Mouse (Mus musculus): ENCODE measurements around the gene Wee1. TPM values are rescaled to one million over a fixed set of nuclear protein-coding genes. Genes with fewer than 3 reads are reported as not detected.

Gene Wee1
- 12.4 and 16.9 TPM in 2 replicates for total RNA-seq (2023)

DNA sequence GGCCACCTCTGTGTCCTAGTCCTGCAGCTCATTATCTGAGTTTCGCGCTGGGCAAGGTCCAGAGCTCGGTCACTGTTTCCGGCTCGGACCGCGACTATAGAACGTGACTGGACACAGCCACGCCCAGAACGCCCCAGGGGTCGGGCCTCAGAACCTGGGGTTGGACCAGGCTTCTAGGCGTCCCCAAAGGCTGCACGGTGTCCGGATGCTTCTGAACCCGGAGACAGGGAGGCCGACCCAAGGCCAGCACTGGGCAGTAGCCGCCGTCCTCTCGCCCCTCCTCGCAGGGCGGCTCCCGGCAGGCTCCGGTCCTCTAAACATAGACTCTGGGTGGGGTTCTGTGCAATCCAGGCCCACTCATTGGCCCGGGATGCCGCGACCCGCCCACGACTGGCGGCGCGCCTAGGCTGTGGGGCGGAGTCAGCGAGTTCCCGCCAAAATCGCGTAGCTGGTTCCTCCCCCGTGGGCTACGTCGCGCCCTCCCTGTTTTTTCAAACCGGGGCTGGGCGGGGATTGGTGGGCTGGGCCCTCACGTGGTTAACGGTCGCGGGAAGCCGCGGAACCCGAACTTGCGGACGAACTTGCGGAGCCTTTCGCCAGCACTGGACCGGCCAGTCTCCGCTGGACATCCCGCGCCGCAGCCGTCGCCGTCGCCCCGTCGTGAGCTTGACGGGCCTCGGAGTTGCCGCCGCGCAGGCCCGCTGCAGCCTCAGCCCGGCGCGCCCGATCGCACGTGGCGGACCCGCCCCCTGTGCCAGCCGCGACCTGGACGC lies at the start of gene Wee1:
Gene Wee1 (plus strand): TSS at position 531 of the 773 bp plus-strand sequence.

Other genes with a start within 250 kb of the Wee1 start
- 261 and 343 TPM in 2 replicates for gene Dennd5a, start 161.6 kb upstream of the Wee1 start, total RNA-seq (2023)
- 71.6 and 104 TPM in 2 replicates for gene Tmem41b, start 135.1 kb upstream of the Wee1 start, total RNA-seq (2023)
- 42.1 and 56.8 TPM in 2 replicates for gene Ipo7, start 103.8 kb upstream of the Wee1 start, total RNA-seq (2023)
- 17.4 and 19.1 TPM in 2 replicates for gene Zfp143, start 60.8 kb upstream of the Wee1 start, total RNA-seq (2023)
- 18.7 and 23.3 TPM in 2 replicates for gene Swap70, start 99.7 kb downstream of the Wee1 start, total RNA-seq (2023)